Mouse (Mus musculus) kidney, adult 11 months (tissue): Measurements from ENCODE around the gene Gm10681.
A peak's percentile ranks its signal among the peaks of the same experiment; 100 is the strongest.
"Not testable (repeated sequence)": the region's sequence is repeated elsewhere in the genome, so short reads cannot be mapped to it uniquely, and the experiment has no call there.

ENCODE experiments used
- DNase-seq: peaks from one replicate; pipeline ENCODE4 v3.0.0; 2022

The Gm10681 gene

GRCm38 (mm10) chr3:98588707-98589106 lies at the start of gene Gm10681:
Gm10681 (minus strand) TSS chr3:98588807.
- no peak for DNase-seq

GRCm38 (mm10) chr3:98635145-98635544 lies 46.5 kb upstream of the Gm10681 start:
- DNase-seq: no peak

DNA sequence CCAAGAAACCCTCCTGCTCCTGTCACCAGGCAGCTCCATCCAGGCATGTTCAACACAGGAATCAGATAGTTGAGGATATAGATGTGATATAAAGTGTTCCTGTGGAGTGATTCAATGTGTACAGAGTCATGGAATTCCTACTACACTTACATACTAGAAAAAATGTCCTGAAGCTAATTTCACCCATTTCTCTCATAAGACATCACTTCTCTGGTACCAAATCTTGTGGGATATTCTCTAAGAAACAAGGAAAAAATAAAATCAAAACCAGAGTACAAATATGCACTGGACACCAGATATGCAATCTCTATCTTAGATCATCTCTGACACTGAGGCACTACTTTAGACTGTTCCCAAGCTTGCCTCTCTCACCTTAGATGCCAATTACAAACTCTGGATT lies 41.5 kb upstream of the Gm10681 start, which contains the start of gene Hsd3b5:
Gene Hsd3b5, minus strand, starts transcription at position 101 of the 400 bp plus-strand sequence.
- DNase-seq: no peak

DNA sequence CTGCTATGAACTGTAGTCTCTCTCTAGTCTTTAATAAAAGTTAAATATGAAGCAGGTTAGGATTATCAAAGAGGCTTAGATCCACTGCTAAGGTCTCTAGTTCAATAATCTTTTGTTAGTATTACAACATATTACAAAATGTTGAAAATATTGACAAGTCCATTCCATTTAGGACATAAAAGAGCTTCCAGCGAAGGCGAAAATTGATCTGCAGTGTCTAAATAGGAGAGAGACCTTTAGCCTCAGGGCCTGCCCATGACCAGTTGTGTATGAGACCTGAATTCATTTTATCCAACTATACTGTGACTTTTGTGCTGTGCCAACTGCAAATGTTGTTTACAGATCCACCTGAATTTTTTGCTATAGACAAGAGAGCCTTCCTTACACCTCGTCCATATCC lies 41.0 kb upstream of the Gm10681 start:
- DNase-seq: no peak

- DNase-seq: not testable (repeated sequence)
Observed at GRCm38 (mm10) chr3:98616786-98617185, 28.2 kb upstream of the Gm10681 start.

DNA sequence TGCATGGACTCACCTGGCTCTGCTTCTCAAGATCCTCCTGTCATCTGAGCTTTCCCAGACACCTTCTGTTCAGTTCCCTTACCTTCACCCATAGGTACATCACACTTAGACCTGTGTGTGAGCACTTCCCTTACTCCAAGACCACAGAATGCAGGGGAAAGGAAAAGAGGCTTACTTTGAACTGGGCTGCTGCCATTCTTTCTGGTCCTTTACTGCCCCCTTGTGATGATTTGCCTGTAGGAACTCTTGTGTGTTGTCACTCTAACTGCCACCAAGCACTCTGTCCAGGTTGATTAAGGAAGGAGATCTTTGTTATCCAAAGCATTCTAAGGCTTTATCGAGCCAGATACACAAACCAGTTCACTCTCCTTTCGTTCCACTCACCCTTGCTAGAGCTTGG lies 27.6 kb upstream of the Gm10681 start:
- DNase-seq: not testable (repeated sequence)

GRCm38 (mm10) chr3:98614406-98614927 lies 25.9 kb upstream of the Gm10681 start:
- not testable (repeated sequence) for DNase-seq

- DNase-seq: no peak
Observed at GRCm38 (mm10) chr3:98613963-98614362, 25.4 kb upstream of the Gm10681 start.

DNA sequence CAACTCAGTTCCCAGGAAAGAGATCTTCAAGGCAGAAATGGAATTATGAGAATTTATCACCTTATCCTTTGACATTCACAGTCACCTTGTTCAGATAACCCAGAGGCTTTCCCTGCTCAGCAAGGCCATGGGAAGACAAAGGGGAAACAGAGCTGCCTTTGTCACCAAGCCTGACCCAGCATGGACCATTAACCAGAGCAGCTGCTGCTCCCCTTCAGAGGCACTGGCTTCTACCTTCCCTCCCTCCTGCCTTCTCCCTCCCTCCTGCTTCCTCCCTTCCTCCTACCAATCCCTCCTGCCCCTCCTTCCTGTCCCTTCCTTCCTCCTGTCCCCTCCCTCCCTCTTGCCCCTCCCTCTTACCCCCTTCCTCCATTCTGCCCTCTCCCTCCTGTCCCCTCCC lies 24.9 kb upstream of the Gm10681 start:
- not testable (repeated sequence) for DNase-seq

DNA sequence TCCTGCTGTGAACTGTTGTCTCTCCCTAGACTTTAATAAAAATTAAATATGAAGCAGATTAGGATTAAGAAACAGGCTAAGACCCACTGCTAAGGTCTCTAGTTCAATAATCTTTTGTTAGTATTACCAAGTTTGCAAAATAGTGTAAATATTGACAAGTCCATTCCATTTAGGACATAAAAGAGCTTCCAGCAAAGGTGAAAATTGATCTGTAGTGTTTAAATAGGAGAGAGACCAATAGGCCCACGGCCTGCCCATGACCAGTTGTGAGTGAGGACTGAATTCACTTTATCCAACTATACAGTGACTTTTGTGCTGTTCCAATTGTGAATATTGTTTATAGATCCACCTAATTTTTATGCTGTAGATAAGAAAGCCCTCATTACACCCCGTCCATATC lies 886 bp downstream of the Gm10681 start:
- DNase-seq: no peak

- not testable (repeated sequence) for DNase-seq
Observed at GRCm38 (mm10) chr3:98582622-98583021, 6.0 kb downstream of the Gm10681 start.

- DNase-seq: not testable (repeated sequence)
Observed at GRCm38 (mm10) chr3:98582202-98582601, 6.4 kb downstream of the Gm10681 start.

- peak; percentile 56 for DNase-seq
Observed at GRCm38 (mm10) chr3:98581024-98581423, 7.6 kb downstream of the Gm10681 start.

DNA sequence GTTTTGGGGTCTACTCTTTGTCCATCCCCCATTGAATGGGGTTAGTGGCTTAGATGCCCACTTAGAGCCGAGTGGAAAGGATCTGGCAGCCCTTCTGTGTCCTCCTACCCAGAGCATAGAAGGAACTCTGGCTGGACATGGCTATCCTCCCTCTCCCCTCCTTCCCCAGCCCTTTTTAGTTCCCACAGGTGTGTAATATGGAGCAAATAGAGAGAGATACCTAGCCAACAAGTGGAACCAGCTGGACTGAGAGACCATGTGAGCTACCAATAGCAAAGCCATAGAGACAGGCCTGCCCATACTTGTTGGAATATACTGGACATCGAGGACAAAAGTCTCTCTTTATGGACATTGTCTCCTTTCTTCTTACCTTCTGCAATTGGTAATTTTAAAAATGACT lies 20.9 kb downstream of the Gm10681 start:
- not testable (repeated sequence) for DNase-seq

DNA sequence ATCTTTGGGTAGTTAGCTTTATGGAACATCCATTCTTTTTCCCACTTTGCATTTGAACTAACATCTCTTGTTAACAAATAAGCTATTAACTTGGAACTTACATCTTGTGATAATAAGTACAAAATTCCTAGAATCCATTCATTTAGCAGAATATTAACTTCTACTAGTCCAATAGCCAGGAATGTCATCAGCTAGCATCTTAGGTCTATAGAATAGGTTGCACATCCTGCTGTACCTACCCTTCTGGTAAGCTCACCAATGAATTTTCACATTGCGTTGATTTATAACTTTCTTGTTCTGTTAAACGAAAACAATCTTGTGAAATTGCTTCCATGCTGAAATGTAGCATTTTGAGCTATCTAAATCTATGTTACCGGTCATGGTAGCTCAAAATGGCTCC lies 23.7 kb downstream of the Gm10681 start:
- not testable (repeated sequence) for DNase-seq

GRCm38 (mm10) chr3:98563831-98564230 lies 24.8 kb downstream of the Gm10681 start:
- DNase-seq: not testable (repeated sequence)

- DNase-seq: not testable (repeated sequence)
Observed at GRCm38 (mm10) chr3:98560711-98561110, 27.9 kb downstream of the Gm10681 start.

DNA sequence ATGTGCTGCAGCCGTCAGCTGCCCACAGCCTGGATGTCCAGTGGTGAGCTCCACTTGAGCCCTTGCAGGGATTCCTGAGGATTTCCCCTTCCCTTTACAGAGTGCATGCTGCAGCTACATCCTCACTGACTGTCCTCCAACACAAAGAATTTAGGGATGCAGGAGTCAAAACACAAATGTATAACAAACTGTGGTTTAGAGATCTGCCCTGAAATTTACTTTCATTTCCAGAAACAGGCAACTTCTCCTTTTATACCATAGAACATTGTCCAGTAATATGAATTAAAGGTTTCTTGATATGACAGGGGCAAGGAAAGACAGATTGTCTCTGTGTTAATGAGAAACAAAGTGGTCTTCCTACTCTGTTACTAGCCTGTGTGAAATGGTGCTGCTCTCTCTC lies 37.8 kb downstream of the Gm10681 start:
- not testable (repeated sequence) for DNase-seq

DNA sequence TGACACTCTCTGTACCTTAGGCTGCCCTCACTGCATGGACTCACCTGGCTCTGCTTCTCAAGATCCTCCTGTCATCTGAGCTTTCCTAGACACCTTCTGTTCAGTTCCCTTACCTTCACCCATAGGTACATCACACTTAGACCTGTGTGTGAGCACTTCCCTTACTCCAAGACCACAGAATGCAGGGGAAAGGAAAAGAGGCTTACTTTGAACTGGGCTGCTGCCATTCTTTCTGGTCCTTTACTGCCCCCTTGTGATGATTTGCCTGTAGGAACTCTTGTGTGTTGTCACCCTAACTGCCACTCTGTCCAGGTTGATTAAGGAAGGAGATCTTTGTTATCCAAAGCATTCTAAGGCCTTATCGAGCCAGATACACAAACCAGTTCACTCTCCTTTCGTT lies 38.4 kb downstream of the Gm10681 start:
- DNase-seq: not testable (repeated sequence)

DNA sequence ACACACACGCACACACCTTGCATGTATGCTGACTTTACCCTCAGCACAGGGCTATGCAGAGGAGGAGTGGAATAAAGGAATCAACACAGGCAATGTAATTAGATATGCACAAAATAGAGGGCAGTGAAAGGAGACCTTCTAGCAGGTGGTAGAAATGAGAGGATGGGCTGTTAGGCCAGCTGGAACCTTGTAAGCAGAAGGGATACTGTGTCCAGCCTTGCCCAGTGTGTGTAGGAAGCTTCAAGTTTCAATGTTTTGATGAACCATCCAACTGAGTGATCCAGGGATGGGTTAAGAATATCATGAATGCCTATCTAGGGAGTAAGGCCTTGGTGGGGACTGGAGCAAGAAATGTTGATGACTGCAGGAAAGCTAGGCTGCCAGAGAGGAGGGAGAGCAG lies 40.1 kb downstream of the Gm10681 start:
- not testable (repeated sequence) for DNase-seq

DNA sequence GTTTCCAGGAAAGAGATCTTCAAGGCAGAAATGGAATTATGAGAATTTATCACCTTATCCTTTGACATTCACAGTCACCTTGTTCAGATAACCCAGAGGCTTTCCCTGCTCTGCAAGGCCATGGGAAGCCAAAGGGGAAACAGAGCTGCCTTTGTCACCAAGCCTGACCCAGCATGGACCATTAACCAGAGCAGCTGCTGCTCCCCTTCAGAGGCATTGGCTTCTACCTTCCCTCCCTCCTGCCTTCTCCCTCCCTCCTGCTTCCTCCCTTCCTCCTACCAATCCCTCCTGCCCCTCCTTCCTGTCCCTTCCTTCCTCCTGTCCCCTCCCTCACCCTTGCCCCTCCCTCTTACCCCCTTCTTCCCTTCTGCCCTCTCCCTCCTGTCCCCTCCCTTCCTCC lies 41.0 kb downstream of the Gm10681 start:
- DNase-seq: not testable (repeated sequence)

GRCm38 (mm10) chr3:98524978-98525377 lies 63.6 kb downstream of the Gm10681 start:
- not testable (repeated sequence) for DNase-seq

GRCm38 (mm10) chr3:98524552-98524951 lies 64.1 kb downstream of the Gm10681 start:
- DNase-seq: not testable (repeated sequence)

DNA sequence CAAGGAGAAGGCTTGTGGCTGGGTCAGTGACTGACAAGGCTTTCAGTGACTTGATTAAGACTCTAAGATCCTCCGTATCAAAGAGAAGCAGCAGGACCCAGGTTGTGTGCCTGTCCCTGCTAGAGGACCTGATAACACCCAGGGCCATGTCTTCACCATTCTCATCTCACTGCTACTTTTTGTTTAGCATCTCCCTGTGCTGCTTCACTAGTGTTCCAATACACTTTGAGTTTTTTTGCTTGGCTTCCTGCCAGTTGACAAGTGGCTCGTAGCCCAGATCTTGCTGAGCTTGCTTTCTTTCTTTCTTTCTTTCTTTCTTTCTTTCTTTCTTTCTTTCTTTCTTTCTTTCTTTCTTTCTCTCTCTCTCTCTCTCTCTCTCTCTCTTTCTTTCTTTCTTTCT lies 65.8 kb downstream of the Gm10681 start:
- not testable (repeated sequence) for DNase-seq

- DNase-seq: not testable (repeated sequence)
Observed at GRCm38 (mm10) chr3:98510414-98510813, 78.2 kb downstream of the Gm10681 start, which contains the start of gene Hsd3b4. Hsd3b4 (minus strand) TSS chr3:98510514.
